Mouse (Mus musculus) midbrain, embryonic 11.5 days (tissue): Measurements from ENCODE around the gene 1700013F07Rik. TPM values are rescaled to one million over a fixed set of nuclear protein-coding genes. Genes with fewer than 3 reads are reported as not detected.
"Not testable (repeated sequence)": the region's sequence is repeated elsewhere in the genome, so short reads cannot be mapped to it uniquely, and the experiment has no call there.

ENCODE experiments used
- ATAC-seq: fragments of 200-750 bp; cut with Nextera tagmentation; 2 replicates; pipeline ENCODE4 v1.8.0; 2017; ENCODE audit warnings: moderate TSS enrichment, moderate library complexity; ENCODE audit not compliant: low FRiP score
- DNase-seq: peaks from one replicate; pipeline ENCODE4 v3.0.0; 2015; ENCODE audit warnings: low spot score; ENCODE audit errors: missing footprints
- H3K27ac ChIP-seq: fragments of 300-500 bp; sonication (generic); 2 replicates; pipeline ENCODE4 v1.5.1; 2014; ENCODE audit warnings: low read depth, low read length
- H3K27me3 ChIP-seq: fragments of 300-500 bp; sonication (generic); 2 replicates; pipeline ENCODE4 v1.6.1; 2014; ENCODE audit warnings: mild to moderate bottlenecking, low read length, moderate library complexity, mixed read lengths; ENCODE audit not compliant: control insufficient read depth, insufficient read depth
- H3K36me3 ChIP-seq: fragments of 300-500 bp; sonication (generic); 2 replicates; pipeline ENCODE4 v1.6.1; 2014; ENCODE audit warnings: mild to moderate bottlenecking, low read length, moderate library complexity, mixed read lengths; ENCODE audit not compliant: control insufficient read depth, insufficient read depth
- H3K4me1 ChIP-seq: fragments of 300-500 bp; sonication (generic); 2 replicates; pipeline ENCODE4 v1.6.1; 2014; ENCODE audit warnings: low read length; ENCODE audit not compliant: control insufficient read depth, insufficient read depth
- H3K4me2 ChIP-seq: fragments of 300-500 bp; sonication (generic); 2 replicates; pipeline ENCODE4 v1.6.1; 2014; ENCODE audit warnings: mild to moderate bottlenecking, moderate library complexity
- H3K4me3 ChIP-seq: fragments of 300-500 bp; sonication (generic); 2 replicates; pipeline ENCODE4 v1.5.1; 2014; ENCODE audit warnings: low read depth, low read length
- H3K9ac ChIP-seq: fragments of 300-500 bp; sonication (generic); 2 replicates; pipeline ENCODE4 v1.6.1; 2014; ENCODE audit warnings: low read length
- H3K9me3 ChIP-seq: fragments of 300-500 bp; sonication (generic); 2 replicates; pipeline ENCODE4 v1.6.1; 2016; ENCODE audit warnings: low read length; ENCODE audit not compliant: control insufficient read depth
- WGBS: fragments of 180-500 bp; shearing (Covaris S2); extraction: QIAGEN DNeasy Blood & Tissue Kit; methylation state at CpG from one replicate; pipeline ENCODE4 v1.1.7; 2014; 5-methylcytosine and 5-hydroxymethylcytosine counted together
- polyA plus RNA-seq: library from polyadenylated mRNA; unstranded; fragments of >200 nt; fragmentation: Nextera tagmentation; extraction: Ambion mirVana; gene quantifications from 2 replicates; pipeline ENCODE4 v1.2.1, GENCODE M21; 2014

The 1700013F07Rik gene
- polyA plus RNA-seq = 0.51 and 0.72 TPM in 2 replicates

DNA sequence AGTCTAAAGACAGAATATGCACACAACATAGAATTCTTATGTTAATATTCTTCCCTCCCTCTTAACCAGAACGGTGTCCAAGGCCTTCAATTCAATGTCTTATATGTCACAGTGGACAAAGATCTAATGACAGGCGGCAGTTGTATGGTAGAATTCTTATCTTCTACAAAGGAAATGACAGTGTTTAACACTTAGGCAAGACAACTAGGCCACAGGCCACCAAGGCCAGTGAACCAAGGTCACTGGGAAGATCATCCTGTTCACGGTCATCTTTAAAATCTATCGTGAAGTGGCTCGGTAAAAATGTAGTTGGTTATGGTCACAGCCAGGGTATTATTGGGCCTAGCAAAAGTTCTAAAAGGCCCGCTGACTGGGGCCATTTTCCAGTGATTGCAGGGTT, at the start of gene 1700013F07Rik:
1700013F07Rik (plus strand) TSS at position 200 of the 400 bp plus-strand sequence.
- Histone ChIP-seq H3K9me3 (no peaks in the 10 kb centered on the region), H3K36me3 (no peaks in the 10 kb centered on the region), H3K9ac (no peak within 1 kb of the TSS), H3K4me1 (peaks cover 5% of the 10 kb centered on the region; the same call in 1 of the 2 replicates), H3K27me3 (peaks cover 8% of the 10 kb centered on the region), H3K4me2 (no peak within 1 kb of the TSS), H3K27ac (no peak within 1 kb of the TSS), H3K4me3 (no peak within 1 kb of the TSS)
- 92% methylated on average over 6 of the region's 6 CpGs for WGBS
- DNase-seq (no peak), ATAC-seq (no peak)

DNA sequence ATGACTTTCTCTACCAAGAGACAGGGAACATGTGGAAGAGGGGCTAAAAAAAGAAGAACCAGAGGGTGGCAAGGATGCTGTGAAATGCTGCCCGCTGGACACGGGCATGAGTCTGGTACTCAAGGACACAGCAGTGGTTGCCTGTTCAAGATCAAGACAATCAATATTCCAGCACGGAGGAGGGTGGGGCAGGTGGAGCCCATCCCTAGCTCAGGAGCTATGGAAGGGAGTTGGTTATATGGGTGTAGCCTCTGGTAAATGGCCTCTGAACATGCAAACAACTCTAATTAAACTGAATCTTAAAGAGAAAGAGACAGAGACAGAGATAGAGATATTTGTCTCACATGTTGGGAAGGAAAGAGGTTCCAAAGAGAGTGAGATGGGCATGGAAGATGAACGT, 49.2 kb upstream of the 1700013F07Rik start:
- no peak for DNase-seq
- H3K4me1 ChIP-seq = no peaks in the 10 kb centered on the region
- no peak for ATAC-seq

GRCm38 (mm10) chr3:108489968-108490367, 44.0 kb upstream of the 1700013F07Rik start:
- ATAC-seq = no peak
- H3K9ac ChIP-seq = no peak overlapping the region
- H3K36me3 ChIP-seq = no peaks in the 10 kb centered on the region
- WGBS = 36% methylated on average over 3 of the region's 3 CpGs
- no peak overlapping the region for H3K27ac ChIP-seq
- no peaks in the 10 kb centered on the region for H3K9me3 ChIP-seq
- no peak overlapping the region for H3K4me3 ChIP-seq
- H3K27me3 ChIP-seq = no peaks in the 10 kb centered on the region
- no peaks in the 10 kb centered on the region for H3K4me1 ChIP-seq
- peak; percentile 66 for DNase-seq
- H3K4me2 ChIP-seq = no peak overlapping the region

More for the DNA sequence above, 49.2 kb upstream of the 1700013F07Rik start:
- H3K4me2 ChIP-seq = no peak overlapping the region
- H3K36me3 ChIP-seq = no peaks in the 10 kb centered on the region
- no peak overlapping the region for H3K27ac ChIP-seq
- H3K4me3 ChIP-seq = no peak overlapping the region
- WGBS = 92% methylated on average over 4 of the region's 4 CpGs
- H3K9ac ChIP-seq = no peak overlapping the region
- no peaks in the 10 kb centered on the region for H3K27me3 ChIP-seq
- H3K9me3 ChIP-seq = no peaks in the 10 kb centered on the region

- ATAC-seq = no peak
- H3K27ac ChIP-seq = no peak overlapping the region
- H3K9me3 ChIP-seq = no peaks in the 10 kb centered on the region
- DNase-seq = peak; percentile 82
- H3K9ac ChIP-seq = no peak overlapping the region
- no peaks in the 10 kb centered on the region for H3K36me3 ChIP-seq
- H3K4me3 ChIP-seq = no peak overlapping the region
- H3K27me3 ChIP-seq = no peaks in the 10 kb centered on the region
- H3K4me2 ChIP-seq = no peak overlapping the region
- 0 out of 2 replicates have a peak, but pooled peaks cover 2% of the 10 kb centered on the region for H3K4me1 ChIP-seq
- WGBS = 73% methylated on average over 9 of the region's 9 CpGs
Measured at GRCm38 (mm10) chr3:108494861-108495474, 39.0 kb upstream of the 1700013F07Rik start.

- Histone ChIP-seq H3K4me3 (no peak overlapping the region), H3K27ac (no peak overlapping the region), H3K4me1 (0 out of 2 replicates have a peak, but pooled peaks cover 2% of the 10 kb centered on the region), H3K4me2 (no peak overlapping the region), H3K36me3 (no peaks in the 10 kb centered on the region), H3K9me3 (no peaks in the 10 kb centered on the region), H3K9ac (no peak overlapping the region), H3K27me3 (no peaks in the 10 kb centered on the region)
- DNase-seq (peak; percentile 72), ATAC-seq (no peak)
- 45% methylated on average over 4 of the region's 4 CpGs for WGBS
Measured at GRCm38 (mm10) chr3:108495486-108495885, 38.5 kb upstream of the 1700013F07Rik start.

GRCm38 (mm10) chr3:108497602-108498001, 36.3 kb upstream of the 1700013F07Rik start:
- Histone ChIP-seq H3K27ac (no peak overlapping the region), H3K36me3 (no peaks in the 10 kb centered on the region), H3K9ac (no peak overlapping the region), H3K27me3 (no peaks in the 10 kb centered on the region), H3K9me3 (no peaks in the 10 kb centered on the region), H3K4me3 (no peak overlapping the region), H3K4me2 (no peak overlapping the region), H3K4me1 (0 out of 2 replicates have a peak, but pooled peaks cover 2% of the 10 kb centered on the region)
- DNase-seq (peak; percentile 70), ATAC-seq (no peak)
- 44% methylated on average over 9 of the region's 9 CpGs for WGBS

DNA sequence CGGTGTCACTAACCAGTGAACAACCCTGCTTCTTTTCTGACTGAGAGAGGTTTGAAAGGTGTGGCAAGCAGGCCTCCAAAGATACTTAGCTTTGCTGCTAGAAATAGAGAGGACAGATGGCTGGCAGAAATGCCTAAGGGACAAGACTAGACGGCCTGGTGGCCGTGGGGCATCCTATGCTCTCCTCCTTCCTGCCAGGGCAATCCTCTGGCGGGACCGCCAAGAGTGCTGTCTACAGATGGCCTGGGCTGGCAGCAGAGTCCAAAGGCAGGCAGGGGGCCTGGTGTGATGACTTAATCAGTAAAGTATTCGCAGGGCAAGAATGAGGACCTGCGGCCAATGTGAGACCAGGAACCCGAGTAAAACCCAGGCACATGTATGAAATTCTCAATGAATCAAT, 34.1 kb upstream of the 1700013F07Rik start:
- no peak for ATAC-seq
- Histone ChIP-seq H3K9ac (no peak overlapping the region), H3K36me3 (no peaks in the 10 kb centered on the region), H3K4me1 (0 out of 2 replicates have a peak, but pooled peaks cover 2% of the 10 kb centered on the region), H3K4me2 (no peak overlapping the region), H3K27me3 (no peaks in the 10 kb centered on the region), H3K27ac (no peak overlapping the region), H3K9me3 (no peaks in the 10 kb centered on the region), H3K4me3 (no peak overlapping the region)
- WGBS = 75% methylated on average over 8 of the region's 8 CpGs
- peak; percentile 69 for DNase-seq

- not testable (repeated sequence) for H3K27ac ChIP-seq, H3K4me3 ChIP-seq, H3K4me1 ChIP-seq, H3K9ac ChIP-seq, H3K36me3 ChIP-seq, ATAC-seq, H3K9me3 ChIP-seq, H3K27me3 ChIP-seq, H3K4me2 ChIP-seq
- 90% methylated on average over 3 of the region's 3 CpGs for WGBS
- peak; percentile 17 for DNase-seq
Measured at GRCm38 (mm10) chr3:108501411-108501810, 32.5 kb upstream of the 1700013F07Rik start.

DNA sequence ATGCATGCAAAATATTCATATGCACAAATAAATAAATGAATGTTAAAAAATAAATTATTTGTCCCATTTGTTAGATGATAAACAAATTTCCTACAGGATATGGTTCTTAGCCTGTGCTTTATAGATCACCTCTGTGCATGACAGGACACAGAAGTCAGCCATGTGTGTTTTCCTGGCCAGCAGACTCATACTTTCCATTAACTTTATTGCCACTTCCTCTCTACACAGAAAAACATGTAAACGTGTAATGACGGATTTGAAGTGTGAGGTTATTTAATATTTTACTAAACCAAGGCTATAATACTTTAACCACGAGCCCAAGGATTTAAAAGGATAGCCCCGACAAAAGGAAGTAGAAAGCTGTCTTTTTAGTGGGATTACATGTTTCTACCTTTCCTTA, 30.0 kb upstream of the 1700013F07Rik start:
- DNase-seq (no peak), ATAC-seq (no peak)
- H3K9me3 ChIP-seq = no peaks in the 10 kb centered on the region
- H3K4me3 ChIP-seq = no peak overlapping the region
- H3K9ac ChIP-seq = no peak overlapping the region
- H3K27ac ChIP-seq = no peak overlapping the region
- H3K36me3 ChIP-seq = no peaks in the 10 kb centered on the region
- no peaks in the 10 kb centered on the region for H3K27me3 ChIP-seq
- 92% methylated on average over 4 of the region's 4 CpGs for WGBS
- H3K4me2 ChIP-seq = no peak overlapping the region
- H3K4me1 ChIP-seq = no peaks in the 10 kb centered on the region
